Mouse (Mus musculus) cerebellum, adult 18-20 months (tissue): ENCODE measurements around the gene Mylk4.

ENCODE experiments used
- DNase-seq, 2 experiments: peaks; one replicate each; pipeline ENCODE4 v3.0.0; 2021

The Mylk4 gene

GRCm38 (mm10) chr13:32706651-32707288 is 77.0 kb downstream of the Mylk4 start:
- DNase-seq, result no peak

DNA sequence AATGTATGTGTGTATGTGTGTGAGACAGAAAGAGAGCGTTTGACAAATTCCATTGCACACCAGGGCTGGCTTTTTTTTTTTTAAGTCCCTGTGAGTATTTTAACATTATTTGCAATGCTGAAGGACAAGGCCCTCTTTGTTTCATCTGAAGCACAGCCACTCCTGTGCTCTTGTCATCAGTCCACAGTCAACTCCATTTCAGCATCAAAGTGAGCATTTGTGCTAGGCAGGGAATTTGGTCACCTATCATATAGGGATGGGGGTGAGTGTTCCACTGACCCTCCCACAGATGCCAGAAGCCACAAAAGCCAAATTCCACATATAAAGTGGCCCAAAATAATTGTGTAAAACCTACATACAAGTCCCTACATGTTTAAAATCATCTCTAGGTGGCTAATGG is 78.4 kb downstream of the Mylk4 start:
- DNase-seq, result no peak

- DNase-seq, result no peak
These were observed 78.8 kb downstream of the Mylk4 start for GRCm38 (mm10) chr13:32704911-32705310.

DNA sequence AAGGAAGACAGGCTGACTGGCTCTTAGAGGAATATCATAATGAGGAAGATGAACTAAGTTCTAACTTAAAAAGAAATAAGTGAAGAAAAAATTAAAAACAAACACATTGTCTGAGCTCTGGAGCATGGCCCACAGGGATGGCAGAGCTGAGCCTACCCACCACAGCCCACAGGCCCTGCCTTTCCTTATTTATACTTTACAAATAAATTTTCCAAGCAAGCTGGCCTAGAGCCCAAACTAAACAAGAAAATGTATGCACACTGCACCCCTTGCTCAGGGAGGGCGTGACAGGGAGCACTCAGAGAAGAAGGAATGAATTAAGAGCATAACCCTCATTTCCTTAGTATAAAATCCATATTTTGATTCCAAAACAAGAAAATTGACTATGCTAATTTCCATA is 82.2 kb downstream of the Mylk4 start:
- DNase-seq, result no peak

GRCm38 (mm10) chr13:32699376-32699775 is 84.4 kb downstream of the Mylk4 start:
- DNase-seq, result no peak

DNA sequence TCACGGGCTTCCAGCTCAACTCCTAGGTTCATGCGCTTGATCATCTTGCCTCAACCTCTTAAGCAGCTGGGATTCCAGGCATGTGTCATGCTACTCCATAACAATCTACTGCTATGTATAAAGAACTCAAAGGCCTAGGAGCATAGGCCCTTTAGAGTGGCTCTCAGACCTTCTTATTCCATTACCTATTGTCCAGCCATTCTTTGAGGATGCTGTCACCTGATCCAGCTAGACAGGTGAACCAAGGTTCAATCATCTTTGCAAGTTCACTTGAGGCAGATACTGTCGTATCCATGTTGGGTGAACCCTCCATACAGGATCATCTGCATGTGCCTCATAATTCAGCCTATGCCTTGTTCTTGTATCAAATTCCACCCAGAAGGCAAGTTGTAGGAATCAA is 84.8 kb downstream of the Mylk4 start:
- no peak for DNase-seq

GRCm38 (mm10) chr13:32693886-32694455 is 89.8 kb downstream of the Mylk4 start:
- DNase-seq, result no peak

DNA sequence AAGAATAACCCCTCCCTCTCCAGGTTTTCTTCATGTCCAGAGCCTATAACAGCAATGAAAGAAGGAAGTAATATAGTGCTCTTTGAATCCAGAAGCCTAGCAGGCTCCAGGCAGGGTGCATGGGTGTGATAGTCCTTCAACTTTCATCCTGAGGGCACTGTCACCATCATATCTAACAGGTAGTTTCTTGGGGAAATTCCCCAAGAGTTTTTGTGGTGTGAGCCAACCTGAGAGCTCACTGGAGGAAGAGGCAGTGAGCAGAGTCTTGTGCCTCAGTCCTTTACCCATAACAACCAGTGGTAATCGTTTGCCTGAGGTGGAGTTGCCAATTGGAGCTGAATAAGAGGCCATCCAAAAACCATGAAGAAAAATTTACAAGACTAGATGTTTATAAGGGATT is 91.2 kb downstream of the Mylk4 start:
- DNase-seq, result no peak

- no peak for DNase-seq
These were observed 93.5 kb downstream of the Mylk4 start for GRCm38 (mm10) chr13:32690279-32690678.

DNA sequence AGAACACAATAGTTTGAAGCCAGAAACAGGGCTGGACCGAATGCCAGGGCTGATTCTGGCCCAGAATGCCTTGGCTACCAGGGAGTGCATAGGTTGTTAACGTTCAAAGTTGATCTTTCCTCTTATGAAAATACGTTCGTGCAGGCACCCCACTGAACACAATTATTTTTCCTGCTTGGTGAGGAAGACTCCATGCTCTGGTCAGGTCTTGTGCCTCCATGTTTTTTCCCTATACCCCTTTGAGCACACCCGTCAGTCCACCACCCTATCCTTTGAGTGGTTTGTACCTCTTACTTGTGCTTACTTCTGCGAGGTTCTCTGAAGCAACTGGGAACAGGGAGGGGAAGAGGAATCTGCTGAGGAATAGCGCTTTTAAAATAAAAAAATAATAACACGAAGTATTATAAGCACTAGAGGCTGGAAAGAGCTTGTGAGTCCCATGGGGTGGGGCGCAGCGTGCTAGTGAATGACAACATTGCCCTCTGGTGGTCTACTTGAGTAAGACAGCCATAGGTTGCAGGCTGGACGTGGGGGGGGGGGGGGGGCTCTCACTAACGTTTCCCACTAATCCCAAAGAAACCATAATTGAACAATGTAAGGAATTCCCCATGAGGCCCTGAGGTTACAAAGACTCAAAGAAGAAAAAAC is 102.8 kb downstream of the Mylk4 start:
- DNase-seq, result peak; percentile 55 to 58

DNA sequence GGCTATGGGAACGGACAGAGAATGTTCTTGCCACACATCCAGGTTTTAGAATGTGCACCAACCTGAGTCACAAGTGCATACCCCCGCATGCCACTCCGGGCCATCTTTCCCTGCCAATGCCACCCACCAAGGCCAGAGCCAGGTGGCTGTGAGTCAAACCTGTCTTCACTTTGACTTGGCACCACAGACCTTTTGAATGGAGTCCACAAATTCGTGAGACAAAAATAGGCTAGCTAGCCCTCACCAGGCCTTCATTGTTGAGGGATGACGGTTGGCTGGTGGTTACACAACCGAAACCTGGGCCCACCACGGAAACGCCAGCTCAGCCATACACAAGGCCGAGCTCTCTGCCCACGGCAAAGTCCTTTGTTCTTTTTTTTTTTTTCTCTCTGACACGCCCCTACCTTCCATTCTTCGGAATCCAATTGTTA is 103.6 kb downstream of the Mylk4 start:
- no peak for DNase-seq

DNA sequence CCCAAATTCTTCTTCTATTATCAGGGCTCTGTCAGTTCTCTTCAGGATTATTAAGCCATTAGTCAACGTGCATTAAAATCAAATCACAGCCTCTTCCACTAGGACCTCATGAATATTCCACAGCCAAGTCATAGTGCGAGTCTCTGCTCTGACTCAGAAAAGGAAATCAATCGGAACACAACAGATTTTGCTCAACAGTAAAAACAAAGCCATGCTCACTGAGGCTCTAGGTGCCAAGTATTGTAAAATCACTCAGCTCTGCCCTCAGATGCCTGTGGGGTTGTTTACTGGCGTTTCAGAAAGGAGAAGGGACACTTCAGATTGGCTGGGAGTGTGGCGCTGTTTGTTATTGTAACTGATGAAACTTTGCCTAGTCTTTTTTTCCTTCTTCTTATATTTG is 104.8 kb downstream of the Mylk4 start:
- DNase-seq, result no peak

DNA sequence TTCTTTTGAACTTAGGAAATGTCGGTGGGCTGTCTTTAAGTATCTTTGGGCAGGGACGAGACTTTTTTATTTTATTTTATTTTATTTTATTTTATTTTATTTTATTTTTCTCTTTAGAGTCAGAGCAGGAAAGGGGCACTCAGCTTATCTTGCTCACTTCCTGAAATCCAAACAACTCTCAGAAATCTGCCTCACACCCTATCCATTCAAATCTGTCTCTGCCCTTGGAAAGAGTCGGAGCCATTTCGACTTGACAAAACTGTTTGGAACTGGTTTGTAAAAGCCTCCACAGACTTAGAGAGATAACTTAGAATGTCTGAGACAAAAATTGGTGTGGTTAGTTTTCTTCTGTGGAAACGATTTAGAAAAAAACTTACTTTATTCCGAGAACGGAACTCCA is 113.0 kb downstream of the Mylk4 start:
- DNase-seq, result no peak

DNA sequence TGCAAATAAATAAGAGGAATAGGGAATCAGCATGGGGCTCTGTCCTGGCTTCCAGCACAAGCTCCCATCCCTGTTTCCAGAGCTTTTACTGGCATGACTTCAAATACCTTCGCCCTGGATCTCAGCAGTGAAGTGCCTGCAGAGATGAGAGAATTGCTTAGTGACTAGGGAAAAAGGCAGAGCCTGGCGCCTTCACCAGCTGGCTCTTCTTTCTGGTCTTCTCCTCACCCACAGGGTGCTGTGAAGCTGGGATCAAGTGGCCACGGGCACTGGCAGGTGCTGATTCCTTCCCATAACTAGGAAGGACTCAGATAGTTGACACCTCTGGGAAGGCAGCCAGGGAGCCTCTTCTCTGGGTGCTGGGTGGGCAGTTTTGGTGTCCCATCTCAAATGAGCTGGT is 115.5 kb downstream of the Mylk4 start:
- DNase-seq, result no peak

- DNase-seq, result no peak
These were observed 116.4 kb downstream of the Mylk4 start for GRCm38 (mm10) chr13:32667386-32667785.

GRCm38 (mm10) chr13:32662041-32662440 is 121.7 kb downstream of the Mylk4 start:
- no peak for DNase-seq

DNA sequence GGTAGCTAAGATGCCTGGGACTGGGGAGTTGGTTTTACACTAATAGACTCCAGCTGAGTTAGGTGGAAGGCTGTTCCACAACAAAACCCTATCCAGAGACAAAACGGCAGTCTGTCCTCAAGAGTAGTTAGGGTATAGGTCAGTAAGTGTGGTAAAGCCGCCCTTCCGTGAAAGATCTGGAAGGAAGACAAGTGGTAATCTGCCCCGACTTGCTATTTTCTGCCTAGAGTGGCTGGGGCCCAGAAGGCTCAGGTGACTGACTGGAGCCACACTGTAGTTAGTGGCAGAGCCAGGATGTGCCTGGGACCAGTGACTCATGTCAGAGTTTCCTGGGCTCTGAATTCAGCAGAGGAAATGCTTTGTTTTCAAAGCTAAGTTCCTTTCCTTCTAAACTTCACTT is 123.5 kb downstream of the Mylk4 start:
- no peak for DNase-seq

GRCm38 (mm10) chr13:32659271-32659670 is 124.5 kb downstream of the Mylk4 start:
- DNase-seq, result no peak

DNA sequence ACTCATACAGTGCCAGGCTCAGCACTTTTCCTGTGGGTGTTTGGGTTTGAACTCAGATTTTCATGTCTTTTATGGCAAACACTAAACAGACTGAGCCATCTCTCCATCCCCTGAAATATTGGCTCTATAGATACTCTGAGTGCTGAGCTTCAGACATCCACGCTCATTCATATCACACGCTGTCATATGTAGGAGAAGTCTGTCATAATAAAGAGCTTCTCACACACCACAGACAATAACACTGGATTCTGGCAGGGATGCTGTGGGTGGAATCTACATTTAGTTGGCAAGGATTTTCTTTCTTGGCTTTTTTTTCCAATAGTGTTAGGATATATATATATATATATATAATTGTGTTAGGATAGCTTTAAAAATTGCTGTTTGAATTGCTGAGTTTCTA is 126.2 kb downstream of the Mylk4 start:
- no peak for DNase-seq
